Mouse (Mus musculus) spleen, adult 18-20 months (tissue): ENCODE results near the gene Srp14.

ENCODE experiments used
- DNase-seq, 2 experiments: peaks; one replicate each; pipeline ENCODE4 v3.0.0; 2022; ENCODE audit warnings: mixed read lengths in 2 of 2

Gene Srp14

GRCm38 (mm10) chr2:118490241-118491091 lies 11.0 kb upstream of the Srp14 start:
- peak; percentile 40 to 46 for DNase-seq

GRCm38 (mm10) chr2:118487806-118488205 lies 8.3 kb upstream of the Srp14 start:
- DNase-seq, result peak; percentile 31 to 65

GRCm38 (mm10) chr2:118486933-118487332 lies 7.4 kb upstream of the Srp14 start:
- peak; percentile 67 to 88 for DNase-seq

- no peak for DNase-seq
These were observed 5.9 kb upstream of the Srp14 start for GRCm38 (mm10) chr2:118485415-118485814.

GRCm38 (mm10) chr2:118484386-118484898 lies 4.9 kb upstream of the Srp14 start:
- DNase-seq, result no peak

GRCm38 (mm10) chr2:118483032-118483431 lies 3.5 kb upstream of the Srp14 start:
- DNase-seq, result no peak

- no peak for DNase-seq
These were observed 1.4 kb upstream of the Srp14 start for GRCm38 (mm10) chr2:118480886-118481285.

GRCm38 (mm10) chr2:118478833-118479549 lies 520 bp downstream of the Srp14 start:
- DNase-seq, result no peak

- DNase-seq, result no peak
These were observed 11.2 kb downstream of the Srp14 start for GRCm38 (mm10) chr2:118468354-118468753.

- DNase-seq, result no peak
These were observed 12.9 kb downstream of the Srp14 start for GRCm38 (mm10) chr2:118466601-118467000.

- no peak for DNase-seq
These were observed 13.6 kb downstream of the Srp14 start for GRCm38 (mm10) chr2:118465894-118466293.

GRCm38 (mm10) chr2:118464450-118464849 lies 15.1 kb downstream of the Srp14 start:
- no peak for DNase-seq

- DNase-seq, result no peak
These were observed 16.0 kb downstream of the Srp14 start for GRCm38 (mm10) chr2:118463480-118463879.

GRCm38 (mm10) chr2:118461480-118462165 lies 17.9 kb downstream of the Srp14 start:
- DNase-seq, result no peak

GRCm38 (mm10) chr2:118457463-118458261 lies 21.8 kb downstream of the Srp14 start:
- no peak for DNase-seq

- DNase-seq, result no peak
These were observed 22.5 kb downstream of the Srp14 start for GRCm38 (mm10) chr2:118457029-118457428.

- DNase-seq, result no peak
These were observed 28.5 kb downstream of the Srp14 start for GRCm38 (mm10) chr2:118451056-118451455.

- no peak for DNase-seq
These were observed 31.3 kb downstream of the Srp14 start for GRCm38 (mm10) chr2:118448181-118448580.

GRCm38 (mm10) chr2:118445696-118446674 lies 33.5 kb downstream of the Srp14 start:
- DNase-seq, result no peak

GRCm38 (mm10) chr2:118442723-118443122 lies 36.8 kb downstream of the Srp14 start:
- no peak for DNase-seq

GRCm38 (mm10) chr2:118442172-118442571 lies 37.3 kb downstream of the Srp14 start:
- DNase-seq, result no peak
